Mouse (Mus musculus): ENCODE results near the gene Lpin3.

Gene Lpin3

GRCm38 (mm10) chr2:160887284-160887683, 6.8 kb downstream of the Lpin3 start:
- DNase-seq (ENCODE audit: low read depth): peak; percentile 79

- DNase-seq (ENCODE audit: low read depth): no peak
These were observed 7.4 kb downstream of the Lpin3 start for GRCm38 (mm10) chr2:160887859-160888258.

GRCm38 (mm10) chr2:160891045-160891444, 10.6 kb downstream of the Lpin3 start:
- no peak for DNase-seq (ENCODE audit: low read depth)

GRCm38 (mm10) chr2:160891697-160892096, 11.2 kb downstream of the Lpin3 start:
- no peak for DNase-seq (ENCODE audit: low read depth)

GRCm38 (mm10) chr2:160901656-160902412, 21.4 kb downstream of the Lpin3 start:
- no peak for DNase-seq (ENCODE audit: low read depth)

GRCm38 (mm10) chr2:160905301-160905700, 24.8 kb downstream of the Lpin3 start:
- DNase-seq (ENCODE audit: low read depth): no peak

GRCm38 (mm10) chr2:160906101-160906500, 25.6 kb downstream of the Lpin3 start:
- no peak for DNase-seq (ENCODE audit: low read depth)

- no peak for DNase-seq (ENCODE audit: low read depth)
These were observed 28.1 kb downstream of the Lpin3 start for GRCm38 (mm10) chr2:160908607-160909006.

- no peak for DNase-seq (ENCODE audit: low read depth)
These were observed 30.2 kb downstream of the Lpin3 start for GRCm38 (mm10) chr2:160910633-160911032.

- no peak for DNase-seq (ENCODE audit: low read depth)
These were observed 31.2 kb downstream of the Lpin3 start for GRCm38 (mm10) chr2:160911558-160912201.

GRCm38 (mm10) chr2:160912231-160912671, 31.8 kb downstream of the Lpin3 start, which contains the start of gene Emilin3:
TSS of gene Emilin3 (minus strand) at chr2:160912328.
- no peak for DNase-seq (ENCODE audit: low read depth)

GRCm38 (mm10) chr2:160914656-160915055, 34.2 kb downstream of the Lpin3 start:
- no peak for DNase-seq (ENCODE audit: low read depth)

- DNase-seq (ENCODE audit: low read depth): no peak
These were observed 35.5 kb downstream of the Lpin3 start for GRCm38 (mm10) chr2:160915821-160916610.

GRCm38 (mm10) chr2:160916714-160917113, 36.2 kb downstream of the Lpin3 start:
- no peak for DNase-seq (ENCODE audit: low read depth)

- no peak for DNase-seq (ENCODE audit: low read depth)
These were observed 36.8 kb downstream of the Lpin3 start for GRCm38 (mm10) chr2:160917313-160917712.

- DNase-seq (ENCODE audit: low read depth): no peak
These were observed 37.9 kb downstream of the Lpin3 start for GRCm38 (mm10) chr2:160918154-160918929.

GRCm38 (mm10) chr2:160918930-160919215, 38.4 kb downstream of the Lpin3 start:
- no peak for DNase-seq (ENCODE audit: low read depth)

- DNase-seq (ENCODE audit: low read depth): no peak
These were observed 40.8 kb downstream of the Lpin3 start for GRCm38 (mm10) chr2:160921285-160921684.

GRCm38 (mm10) chr2:160925203-160925602, 44.7 kb downstream of the Lpin3 start:
- no peak for DNase-seq (ENCODE audit: low read depth)

- DNase-seq (ENCODE audit: low read depth): no peak
These were observed 50.9 kb downstream of the Lpin3 start for GRCm38 (mm10) chr2:160931378-160931777.

GRCm38 (mm10) chr2:160932325-160932724, 51.9 kb downstream of the Lpin3 start:
- DNase-seq (ENCODE audit: low read depth): no peak

GRCm38 (mm10) chr2:160932981-160933380, 52.5 kb downstream of the Lpin3 start:
- DNase-seq (ENCODE audit: low read depth): no peak
